Mouse (Mus musculus) heart, postnatal 0 days (tissue): ENCODE measurements around the gene Cfap44. TPM values are rescaled to one million over a fixed set of nuclear protein-coding genes. Genes with fewer than 3 reads are reported as not detected.
A peak's percentile ranks its signal among the peaks of the same experiment; 100 is the strongest.

Source experiments
- ATAC-seq: fragments of 200-750 bp; cut with Nextera tagmentation; 2 replicates; pipeline ENCODE4 v1.8.0; 2017; ENCODE audit warnings: low read depth, moderate number of reproducible peaks, moderate library complexity; ENCODE audit not compliant: insufficient read depth
- DNase-seq: peaks from one replicate; pipeline ENCODE4 v3.0.0-alpha.2; 2016; ENCODE audit warnings: low spot score
- H3K27ac ChIP-seq: fragments of 300-500 bp; sonication (generic); 2 replicates; pipeline ENCODE4 v1.5.1; 2014; ENCODE audit warnings: low read depth, mild to moderate bottlenecking
- H3K27me3 ChIP-seq: fragments of 300-500 bp; sonication (generic); 2 replicates; pipeline ENCODE4 v1.6.1; 2014; ENCODE audit warnings: low read length, mixed read lengths; ENCODE audit not compliant: control insufficient read depth, insufficient read depth
- H3K36me3 ChIP-seq: fragments of 300-500 bp; sonication (generic); replicated peaks from 2 replicates; pipeline ENCODE4 v1.6.1; 2014; ENCODE audit warnings: low read length, mixed read lengths; ENCODE audit not compliant: control insufficient read depth, insufficient read depth
- H3K4me1 ChIP-seq: fragments of 300-500 bp; sonication (generic); 2 replicates; pipeline ENCODE4 v1.6.1; 2014; ENCODE audit warnings: antibody characterized with exemption; ENCODE audit not compliant: control insufficient read depth, insufficient read depth
- H3K4me2 ChIP-seq: fragments of 300-500 bp; sonication (generic); 2 replicates; pipeline ENCODE4 v1.6.1; 2014; ENCODE audit warnings: low read depth, mild to moderate bottlenecking, low read length, moderate library complexity
- H3K4me3 ChIP-seq: fragments of 300-500 bp; sonication (generic); 2 replicates; pipeline ENCODE4 v1.5.1; 2014; ENCODE audit warnings: low read depth, low read length
- H3K9ac ChIP-seq: fragments of 300-500 bp; sonication (generic); replicated peaks from 2 replicates; pipeline ENCODE4 v1.6.1; 2014; ENCODE audit warnings: low read depth, low read length, mixed read lengths
- H3K9me3 ChIP-seq: fragments of 300-500 bp; sonication (generic); replicated peaks from 2 replicates; pipeline ENCODE4 v1.6.1; 2016; ENCODE audit warnings: low read length; ENCODE audit not compliant: control insufficient read depth
- CTCF ChIP-seq: IDR thresholded peaks from 2 replicates; pipeline ENCODE4 v1.5.1; 2016; ENCODE audit warnings: antibody characterized with exemption, control low read depth, low read depth
- EP300 ChIP-seq: IDR thresholded peaks from 2 replicates; pipeline ENCODE4 v1.6.1; 2016; ENCODE audit warnings: antibody characterized with exemption, low read depth
- WGBS: fragments of 180-500 bp; shearing (Covaris S2); extraction: QIAGEN DNeasy Blood & Tissue Kit; methylation state at CpG from one replicate; pipeline ENCODE4 v1.1.7; 2014; 5-methylcytosine and 5-hydroxymethylcytosine counted together
- polyA plus RNA-seq: library from polyadenylated mRNA; unstranded; fragments of >200 nt; fragmentation: Nextera tagmentation; extraction: Ambion mirVana; gene quantifications from 2 replicates; pipeline ENCODE4 v1.2.1, GENCODE M21; 2015
- total RNA-seq: library from RNA; depleted of rRNA; stranded (reverse); fragments of >200 nt; gene quantifications from 2 replicates; pipeline ENCODE4 v1.2.3, GENCODE M21; 2014; ENCODE audit warnings: low replicate concordance

The Cfap44 gene
- total and polyA plus RNA-seq, 2 experiments from 2014 or later: not detected

- Histone ChIP-seq H3K27ac (no peak overlapping the region), H3K36me3 (no peaks in the 10 kb centered on the region), H3K4me3 (no peak overlapping the region), H3K27me3 (no peaks in the 10 kb centered on the region), H3K4me1 (0 out of 2 replicates have a peak, but pooled peaks cover 3% of the 10 kb centered on the region), H3K4me2 (no peak overlapping the region), H3K9ac (no peak overlapping the region), H3K9me3 (no peaks in the 10 kb centered on the region)
- TF ChIP-seq EP300 (no peak), CTCF (no peak)
- 45% methylated on average over 11 of the region's 11 CpGs for WGBS
- no peak for ATAC-seq
- DNase-seq: no peak
Observed at GRCm38 (mm10) chr16:44527218-44527905, 132.8 kb downstream of the Cfap44 start.

DNA sequence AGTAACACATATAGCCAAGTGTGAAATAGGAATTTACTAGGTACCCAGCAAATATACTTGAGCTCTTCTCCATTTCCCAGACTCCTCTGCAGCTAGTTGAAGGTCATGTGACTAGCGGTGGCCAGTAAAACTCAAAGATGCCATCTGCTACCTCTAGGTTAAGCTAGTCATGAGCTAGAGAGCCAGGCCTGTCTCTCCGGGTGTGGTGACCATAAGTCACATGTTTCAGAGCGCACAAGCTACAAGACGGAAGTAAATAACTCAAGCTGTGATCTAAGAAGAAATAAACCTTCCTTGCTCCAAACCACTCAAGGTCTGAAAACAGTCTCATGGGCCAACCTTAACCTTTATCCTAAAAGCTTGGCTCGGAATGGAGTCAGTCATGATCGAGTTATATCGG lies 134.4 kb downstream of the Cfap44 start:
- no peak overlapping the region for H3K27ac ChIP-seq
- no peak overlapping the region for H3K4me2 ChIP-seq
- H3K4me1 ChIP-seq: 0 out of 2 replicates have a peak, but pooled peaks cover 9% of the 10 kb centered on the region
- WGBS: 86% methylated on average over 7 of the region's 7 CpGs
- no peak overlapping the region for H3K4me3 ChIP-seq
- H3K36me3 ChIP-seq: no peaks in the 10 kb centered on the region
- H3K9ac ChIP-seq: no peak overlapping the region
- DNase-seq (no peak), ATAC-seq (no peak)
- H3K27me3 ChIP-seq: no peaks in the 10 kb centered on the region
- H3K9me3 ChIP-seq: no peaks in the 10 kb centered on the region
- no peak for TF ChIP-seq EP300

GRCm38 (mm10) chr16:44529691-44530090 lies 135.1 kb downstream of the Cfap44 start:
- ATAC-seq: no peak
- Histone ChIP-seq H3K4me3 (no peak overlapping the region), H3K36me3 (no peaks in the 10 kb centered on the region), H3K9me3 (no peaks in the 10 kb centered on the region), H3K27ac (no peak overlapping the region), H3K9ac (no peak overlapping the region), H3K4me2 (no peak overlapping the region), H3K27me3 (no peaks in the 10 kb centered on the region), H3K4me1 (0 out of 2 replicates have a peak, but pooled peaks cover 9% of the 10 kb centered on the region)
- WGBS: 76% methylated on average over 8 of the region's 8 CpGs
- TF ChIP-seq EP300 (no peak), CTCF (no peak)
- DNase-seq: no peak

- 0 out of 2 replicates have a peak, but pooled peaks cover 9% of the 10 kb centered on the region for H3K4me1 ChIP-seq
- no peak overlapping the region for H3K9ac ChIP-seq
- H3K4me2 ChIP-seq: no peak overlapping the region
Observed at GRCm38 (mm10) chr16:44530191-44530590, 135.6 kb downstream of the Cfap44 start.

GRCm38 (mm10) chr16:44530829-44531228 lies 136.2 kb downstream of the Cfap44 start:
- Histone ChIP-seq H3K27me3 (no peaks in the 10 kb centered on the region), H3K4me1 (0 out of 2 replicates have a peak, but pooled peaks cover 9% of the 10 kb centered on the region), H3K4me2 (peak overlapping the region; percentile 49), H3K9ac (no peak overlapping the region), H3K4me3 (peak overlapping the region; percentile 13; the same call in 1 of the 2 replicates), H3K9me3 (no peaks in the 10 kb centered on the region), H3K36me3 (no peaks in the 10 kb centered on the region), H3K27ac (no peak overlapping the region)
- DNase-seq (no peak), ATAC-seq (no peak)
- TF ChIP-seq CTCF (no peak), EP300 (no peak)
- WGBS: 13% methylated on average over 7 of the region's 7 CpGs

More at GRCm38 (mm10) chr16:44530191-44530590, 135.6 kb downstream of the Cfap44 start:
- ATAC-seq (no peak), DNase-seq (no peak)
- 51% methylated on average over 9 of the region's 9 CpGs for WGBS
- no peak for TF ChIP-seq EP300
- no peak for TF ChIP-seq CTCF
- Histone ChIP-seq H3K27me3 (no peaks in the 10 kb centered on the region), H3K27ac (no peak overlapping the region), H3K36me3 (no peaks in the 10 kb centered on the region), H3K9me3 (no peaks in the 10 kb centered on the region), H3K4me3 (no peak overlapping the region)
